Mouse (Mus musculus) brown adipose tissue, adult 24 weeks (tissue): ENCODE measurements around the gene Spi1. TPM values are rescaled to one million over a fixed set of nuclear protein-coding genes. Genes with fewer than 3 reads are reported as not detected.

ENCODE experiments used
- H3K27ac ChIP-seq: fragments of 200-500 bp; replicated peaks from 2 replicates; pipeline ENCODE4 v1.5.1; 2012; ENCODE audit warnings: low read depth, mild to moderate bottlenecking, low read length
- H3K4me1 ChIP-seq: fragments of 200-500 bp; 2 replicates; pipeline ENCODE4 v1.6.1; 2012; ENCODE audit warnings: low read length, mixed read lengths; ENCODE audit not compliant: control insufficient read depth, insufficient read depth, insufficient read length
- H3K4me3 ChIP-seq: fragments of 200-500 bp; 2 replicates; pipeline ENCODE4 v1.5.1; 2012; ENCODE audit warnings: low read depth, mild to moderate bottlenecking, low read length, moderate library complexity; ENCODE audit not compliant: insufficient read depth
- polyA plus RNA-seq: library from polyadenylated mRNA; stranded (reverse); fragments of >200 nt; gene quantifications from 2 replicates; pipeline ENCODE4 v1.2.4, GENCODE M21; 2012; ENCODE audit not compliant: missing spikeins, insufficient read depth, insufficient read length

The Spi1 gene
- polyA plus RNA-seq, 1 experiment: 9.3 TPM

DNA sequence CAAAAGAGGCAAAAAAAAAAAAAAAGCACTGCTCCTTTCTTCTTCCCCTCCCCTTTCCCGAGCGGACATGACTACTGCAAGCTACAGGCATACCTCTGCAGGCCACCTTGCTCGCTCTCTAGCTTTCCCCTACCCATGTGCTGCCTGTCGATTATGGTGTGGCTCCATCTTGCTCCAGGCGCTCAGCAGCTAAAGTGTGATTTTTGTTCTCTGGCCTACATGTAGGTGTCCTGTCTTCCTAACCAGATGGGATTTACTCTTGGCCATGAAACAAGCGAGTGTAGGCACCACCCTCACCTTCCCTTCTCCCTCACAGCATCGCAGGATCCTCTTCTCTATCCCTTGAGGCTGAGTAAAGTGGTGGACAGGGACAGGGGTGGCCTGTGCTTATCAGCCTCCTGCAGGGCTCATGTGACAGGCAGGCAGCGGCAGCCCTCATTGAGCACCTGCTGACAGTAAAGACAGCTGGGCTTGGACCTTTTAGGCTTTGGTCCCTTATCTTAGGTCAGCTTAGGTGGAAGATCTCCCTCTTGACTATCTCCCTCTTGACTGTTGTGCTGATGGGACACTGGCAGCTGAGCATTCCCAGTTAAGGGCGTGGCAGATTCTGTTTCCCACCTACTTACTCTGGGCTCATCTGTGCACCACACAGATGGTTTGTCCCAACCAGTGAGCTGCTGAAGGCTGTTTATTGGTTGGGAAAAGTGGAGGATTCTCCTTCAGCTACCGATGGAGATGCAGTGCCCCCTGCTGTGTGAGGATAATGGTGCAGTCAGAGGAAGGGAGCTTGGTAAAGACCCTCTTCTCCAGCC is 21.4 kb upstream of the Spi1 start:
- no peak overlapping the region for H3K4me3 ChIP-seq
- H3K27ac ChIP-seq: no peak overlapping the region
- no peaks in the 10 kb centered on the region for H3K4me1 ChIP-seq

GRCm38 (mm10) chr2:91061849-91062481 is 20.2 kb upstream of the Spi1 start:
- Histone ChIP-seq H3K4me1 (no peaks in the 10 kb centered on the region), H3K27ac (no peak overlapping the region), H3K4me3 (no peak overlapping the region)

GRCm38 (mm10) chr2:91062779-91063606 is 19.2 kb upstream of the Spi1 start:
- H3K4me3 ChIP-seq: no peak overlapping the region
- no peaks in the 10 kb centered on the region for H3K4me1 ChIP-seq
- no peak overlapping the region; the same call in 1 of the 2 replicates for H3K27ac ChIP-seq

- Histone ChIP-seq H3K27ac (no peak overlapping the region), H3K4me1 (no peaks in the 10 kb centered on the region), H3K4me3 (no peak overlapping the region)
These were observed 18.0 kb upstream of the Spi1 start for GRCm38 (mm10) chr2:91064211-91064610.

- H3K27ac ChIP-seq: no peak overlapping the region
- no peaks in the 10 kb centered on the region for H3K4me1 ChIP-seq
These were observed 16.6 kb upstream of the Spi1 start for GRCm38 (mm10) chr2:91065544-91065943.

GRCm38 (mm10) chr2:91066455-91066854 is 15.7 kb upstream of the Spi1 start:
- peaks cover 5% of the 10 kb centered on the region; the same call in 1 of the 2 replicates for H3K4me1 ChIP-seq
- no peak overlapping the region for H3K27ac ChIP-seq
- H3K4me3 ChIP-seq: no peak overlapping the region

More at GRCm38 (mm10) chr2:91065544-91065943, 16.6 kb upstream of the Spi1 start:
- H3K4me3 ChIP-seq: no peak overlapping the region

- peak overlapping the region; percentile 72 for H3K4me3 ChIP-seq
- H3K4me1 ChIP-seq: peaks cover 5% of the 10 kb centered on the region; the same call in 1 of the 2 replicates
- H3K27ac ChIP-seq: no peak overlapping the region
These were observed 13.9 kb upstream of the Spi1 start for GRCm38 (mm10) chr2:91068162-91068871.

DNA sequence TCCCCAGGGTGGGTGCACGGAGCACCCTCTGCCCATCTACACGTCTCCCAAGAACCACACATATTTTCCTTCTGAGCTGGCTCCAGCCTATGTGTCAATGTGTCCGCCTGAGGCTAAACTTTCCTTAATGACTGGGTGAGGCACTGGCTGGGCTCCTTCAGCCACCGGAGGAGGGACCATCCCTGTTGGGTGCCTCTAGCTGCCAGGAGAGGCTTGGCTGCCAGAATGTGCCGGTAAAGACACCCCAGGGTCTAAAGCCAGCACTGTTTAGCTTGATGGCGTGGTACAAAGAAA is 13.4 kb upstream of the Spi1 start:
- Histone ChIP-seq H3K4me3 (peak overlapping the region; percentile 72), H3K4me1 (peaks cover 5% of the 10 kb centered on the region; the same call in 1 of the 2 replicates), H3K27ac (no peak overlapping the region)

- Histone ChIP-seq H3K4me1 (peaks cover 5% of the 10 kb centered on the region; the same call in 1 of the 2 replicates), H3K27ac (peak overlapping the region; percentile 72), H3K4me3 (peak overlapping the region; percentile 72)
These were observed 12.7 kb upstream of the Spi1 start for GRCm38 (mm10) chr2:91069306-91070000.

DNA sequence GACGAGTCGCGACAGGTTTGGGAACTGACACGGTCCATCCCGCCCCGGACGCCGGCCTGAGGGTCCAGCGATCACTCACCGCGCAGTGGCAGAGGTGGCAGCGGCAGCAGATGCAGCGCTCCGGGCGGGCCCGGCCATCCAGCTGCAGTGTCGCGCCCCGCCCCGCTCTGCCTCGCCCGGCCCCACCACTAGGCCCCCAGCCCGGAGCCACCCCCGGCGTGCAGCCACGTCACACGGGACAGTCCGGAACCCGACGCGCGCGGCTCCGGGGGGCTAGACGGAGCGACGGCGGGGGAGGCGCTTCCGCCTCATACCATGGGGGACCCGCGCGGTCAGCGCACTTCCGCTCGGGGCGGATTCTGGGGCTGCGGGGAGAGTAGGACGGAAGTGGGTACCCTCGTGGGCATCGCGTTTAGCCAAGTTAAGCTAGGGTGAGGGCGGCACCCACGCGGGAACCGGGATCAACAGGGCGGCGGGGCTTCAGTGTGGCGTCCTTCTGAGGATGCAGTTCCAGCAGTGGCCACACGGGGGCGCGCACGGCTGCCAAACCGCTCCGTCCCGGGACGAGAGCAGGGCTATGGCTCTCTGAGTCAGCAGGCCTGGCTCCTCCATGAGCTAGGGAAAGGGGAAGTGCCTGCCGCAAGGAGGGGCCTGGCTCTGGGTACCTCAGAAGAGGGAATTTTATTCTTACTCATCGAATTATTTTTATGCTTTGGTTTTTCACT is 12.0 kb upstream of the Spi1 start, which contains the start of gene Slc39a13:
TSS of gene Slc39a13 (minus strand) at position 342 of the 725 bp plus-strand sequence.
- H3K27ac ChIP-seq: peak within 1 kb of the TSS; percentile 77
- H3K4me3 ChIP-seq: peak within 1 kb of the TSS; percentile 72
- H3K4me1 ChIP-seq: peaks cover 5% of the 10 kb centered on the region; the same call in 1 of the 2 replicates

- peak overlapping the region; percentile 76 for H3K27ac ChIP-seq
- H3K4me1 ChIP-seq: peaks cover 5% of the 10 kb centered on the region; the same call in 1 of the 2 replicates
- peak overlapping the region; percentile 72 for H3K4me3 ChIP-seq
These were observed 11.1 kb upstream of the Spi1 start for GRCm38 (mm10) chr2:91071059-91071458.

DNA sequence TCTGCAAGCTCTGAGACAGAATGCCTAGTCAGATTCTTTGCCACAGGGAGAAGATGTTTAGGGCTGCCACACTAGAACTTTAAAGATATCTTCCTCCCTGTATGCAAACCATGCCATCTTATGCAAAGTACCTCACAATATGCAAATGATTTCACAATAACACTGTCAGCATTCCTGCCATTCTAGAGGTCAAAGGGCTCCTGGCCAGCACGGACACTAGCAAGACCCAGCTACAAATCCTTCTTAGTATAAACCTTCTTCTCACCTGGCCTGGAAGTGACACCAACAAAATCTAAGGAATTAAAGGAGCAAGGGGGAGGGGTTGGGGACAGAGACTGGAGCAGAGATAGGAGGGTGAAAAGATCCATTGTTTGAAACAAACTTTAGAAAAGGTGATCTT is 10.1 kb upstream of the Spi1 start:
- H3K27ac ChIP-seq: no peak overlapping the region
- H3K4me1 ChIP-seq: peaks cover 5% of the 10 kb centered on the region; the same call in 1 of the 2 replicates
- no peak overlapping the region for H3K4me3 ChIP-seq

GRCm38 (mm10) chr2:91077957-91078313 is 4.3 kb upstream of the Spi1 start:
- peaks cover 3% of the 10 kb centered on the region for H3K4me1 ChIP-seq
- H3K4me3 ChIP-seq: peak overlapping the region; percentile 60
- no peak overlapping the region for H3K27ac ChIP-seq
